Mouse (Mus musculus): ENCODE results near the gene Gm20696. TPM values are rescaled to one million over a fixed set of nuclear protein-coding genes. Genes with fewer than 3 reads are reported as not detected.
A peak's percentile ranks its signal among the peaks of the same experiment; 100 is the strongest.

Gm20696 gene
- polyA plus RNA-seq, 1 experiment from 2014 or later: 0.99 TPM

GRCm38 (mm10) chr6:99623641-99624040 is 43.0 kb downstream of the Gm20696 start:
- peak; percentile 63 for DNase-seq (ENCODE audit: low spot score)
- peak; percentile 48; the same call in 1 of the 2 replicates for ATAC-seq
- Histone ChIP-seq H3K27ac (ENCODE audit: low read depth, low read length) (no peak overlapping the region), H3K4me3 (ENCODE audit: low read depth, low read length) (no peak overlapping the region), H3K27me3 (replicated peaks; ENCODE audit: control insufficient read depth, insufficient read depth, low read length) (no peaks in the 10 kb centered on the region), H3K4me1 (ENCODE audit: control insufficient read depth, insufficient read depth, low read length) (peaks cover 18% of the 10 kb centered on the region), H3K36me3 (ENCODE audit: control insufficient read depth, insufficient read depth, low read length) (0 out of 2 replicates have a peak, but pooled peaks cover under 1% of the 10 kb centered on the region), H3K9me3 (replicated peaks; ENCODE audit: control insufficient read depth, low read length) (no peaks in the 10 kb centered on the region), H3K9ac (ENCODE audit: low read length) (no peak overlapping the region), H3K4me2 (ENCODE audit: low read length) (no peak overlapping the region)
- WGBS: 18% methylated on average over 6 of the region's 6 CpGs

GRCm38 (mm10) chr6:99621167-99621566 is 45.4 kb downstream of the Gm20696 start:
- Histone ChIP-seq H3K27ac (ENCODE audit: low read depth, low read length) (no peak overlapping the region), H3K4me2 (ENCODE audit: low read length) (no peak overlapping the region), H3K4me3 (ENCODE audit: low read depth, low read length) (no peak overlapping the region), H3K4me1 (ENCODE audit: control insufficient read depth, insufficient read depth, low read length) (peaks cover 11% of the 10 kb centered on the region), H3K9ac (ENCODE audit: low read length) (no peak overlapping the region), H3K9me3 (replicated peaks; ENCODE audit: control insufficient read depth, low read length) (no peaks in the 10 kb centered on the region), H3K27me3 (replicated peaks; ENCODE audit: control insufficient read depth, insufficient read depth, low read length) (no peaks in the 10 kb centered on the region), H3K36me3 (ENCODE audit: control insufficient read depth, insufficient read depth, low read length) (no peaks in the 10 kb centered on the region)
- WGBS: 82% methylated on average over 4 of the region's 4 CpGs
- ATAC-seq (no peak), DNase-seq (ENCODE audit: low spot score) (no peak)

- H3K9me3 ChIP-seq (replicated peaks; ENCODE audit: control insufficient read depth, low read length): no peaks in the 10 kb centered on the region
- no peak overlapping the region for H3K27ac ChIP-seq (ENCODE audit: low read depth, low read length)
- no peak overlapping the region for H3K4me3 ChIP-seq (ENCODE audit: low read depth, low read length)
- no peak overlapping the region for H3K4me2 ChIP-seq (ENCODE audit: low read length)
- no peaks in the 10 kb centered on the region for H3K36me3 ChIP-seq (ENCODE audit: control insufficient read depth, insufficient read depth, low read length)
- no peak overlapping the region for H3K9ac ChIP-seq (ENCODE audit: low read length)
- 73% methylated on average over 7 of the region's 7 CpGs for WGBS
- H3K4me1 ChIP-seq (ENCODE audit: control insufficient read depth, insufficient read depth, low read length): peaks cover 7% of the 10 kb centered on the region
- no peaks in the 10 kb centered on the region for H3K27me3 ChIP-seq (replicated peaks; ENCODE audit: control insufficient read depth, insufficient read depth, low read length)
- no peak for DNase-seq (ENCODE audit: low spot score)
- ATAC-seq: no peak
These were observed 46.1 kb downstream of the Gm20696 start for GRCm38 (mm10) chr6:99620471-99620870.

GRCm38 (mm10) chr6:99619964-99620363 is 46.6 kb downstream of the Gm20696 start:
- Histone ChIP-seq H3K36me3 (ENCODE audit: control insufficient read depth, insufficient read depth, low read length) (no peaks in the 10 kb centered on the region), H3K27ac (ENCODE audit: low read depth, low read length) (no peak overlapping the region), H3K9me3 (replicated peaks; ENCODE audit: control insufficient read depth, low read length) (no peaks in the 10 kb centered on the region), H3K4me1 (ENCODE audit: control insufficient read depth, insufficient read depth, low read length) (peaks cover 10% of the 10 kb centered on the region), H3K27me3 (replicated peaks; ENCODE audit: control insufficient read depth, insufficient read depth, low read length) (no peaks in the 10 kb centered on the region), H3K4me2 (ENCODE audit: low read length) (no peak overlapping the region), H3K9ac (ENCODE audit: low read length) (no peak overlapping the region), H3K4me3 (ENCODE audit: low read depth, low read length) (no peak overlapping the region)
- ATAC-seq (no peak), DNase-seq (ENCODE audit: low spot score) (no peak)
- 78% methylated on average over 8 of the region's 8 CpGs for WGBS

- ATAC-seq: no peak
- H3K36me3 ChIP-seq (ENCODE audit: control insufficient read depth, insufficient read depth, low read length): no peaks in the 10 kb centered on the region
- no peak overlapping the region for H3K9ac ChIP-seq (ENCODE audit: low read length)
- no peak overlapping the region for H3K4me3 ChIP-seq (ENCODE audit: low read depth, low read length)
- H3K27ac ChIP-seq (ENCODE audit: low read depth, low read length): no peak overlapping the region
- no peak for DNase-seq (ENCODE audit: low spot score)
- H3K9me3 ChIP-seq (replicated peaks; ENCODE audit: control insufficient read depth, low read length): no peaks in the 10 kb centered on the region
- 90% methylated on average over 8 of the region's 8 CpGs for WGBS
- H3K27me3 ChIP-seq (replicated peaks; ENCODE audit: control insufficient read depth, insufficient read depth, low read length): no peaks in the 10 kb centered on the region
- H3K4me2 ChIP-seq (ENCODE audit: low read length): no peak overlapping the region
- peaks cover 10% of the 10 kb centered on the region for H3K4me1 ChIP-seq (ENCODE audit: control insufficient read depth, insufficient read depth, low read length)
These were observed 47.1 kb downstream of the Gm20696 start for GRCm38 (mm10) chr6:99619466-99619865.

- H3K36me3 ChIP-seq (ENCODE audit: control insufficient read depth, insufficient read depth, low read length): no peaks in the 10 kb centered on the region
- no peak overlapping the region for H3K4me3 ChIP-seq (ENCODE audit: low read depth, low read length)
- ATAC-seq: no peak
- H3K27me3 ChIP-seq (replicated peaks; ENCODE audit: control insufficient read depth, insufficient read depth, low read length): no peaks in the 10 kb centered on the region
- 73% methylated on average over 7 of the region's 7 CpGs for WGBS
- H3K4me1 ChIP-seq (ENCODE audit: control insufficient read depth, insufficient read depth, low read length): peaks cover 7% of the 10 kb centered on the region
- H3K27ac ChIP-seq (ENCODE audit: low read depth, low read length): no peak overlapping the region
- H3K4me2 ChIP-seq (ENCODE audit: low read length): no peak overlapping the region
- no peaks in the 10 kb centered on the region for H3K9me3 ChIP-seq (replicated peaks; ENCODE audit: control insufficient read depth, low read length)
- DNase-seq (ENCODE audit: low spot score): no peak
- no peak overlapping the region for H3K9ac ChIP-seq (ENCODE audit: low read length)
These were observed 48.7 kb downstream of the Gm20696 start for GRCm38 (mm10) chr6:99617867-99618266.

GRCm38 (mm10) chr6:99617415-99617814 is 49.2 kb downstream of the Gm20696 start:
- no peak overlapping the region for H3K4me2 ChIP-seq (ENCODE audit: low read length)

GRCm38 (mm10) chr6:99615272-99615751 is 51.3 kb downstream of the Gm20696 start:
- DNase-seq (ENCODE audit: low spot score) (no peak), ATAC-seq (0 out of 2 replicates have a peak, but pooled peaks have one; percentile 7)
- H3K9ac ChIP-seq (ENCODE audit: low read length): no peak overlapping the region
- H3K27ac ChIP-seq (ENCODE audit: low read depth, low read length): no peak overlapping the region
- peaks cover 7% of the 10 kb centered on the region for H3K4me1 ChIP-seq (ENCODE audit: control insufficient read depth, insufficient read depth, low read length)
- no peaks in the 10 kb centered on the region for H3K27me3 ChIP-seq (replicated peaks; ENCODE audit: control insufficient read depth, insufficient read depth, low read length)
- no peaks in the 10 kb centered on the region for H3K36me3 ChIP-seq (ENCODE audit: control insufficient read depth, insufficient read depth, low read length)
- H3K4me2 ChIP-seq (ENCODE audit: low read length): no peak overlapping the region
- H3K9me3 ChIP-seq (replicated peaks; ENCODE audit: control insufficient read depth, low read length): no peaks in the 10 kb centered on the region
- H3K4me3 ChIP-seq (ENCODE audit: low read depth, low read length): no peak overlapping the region
- WGBS: 16% methylated on average over 10 of the region's 10 CpGs

More at GRCm38 (mm10) chr6:99617415-99617814, 49.2 kb downstream of the Gm20696 start:
- H3K9ac ChIP-seq (ENCODE audit: low read length): no peak overlapping the region
- ATAC-seq (no peak), DNase-seq (ENCODE audit: low spot score) (no peak)
- no peaks in the 10 kb centered on the region for H3K27me3 ChIP-seq (replicated peaks; ENCODE audit: control insufficient read depth, insufficient read depth, low read length)
- H3K4me1 ChIP-seq (ENCODE audit: control insufficient read depth, insufficient read depth, low read length): peaks cover 7% of the 10 kb centered on the region
- H3K9me3 ChIP-seq (replicated peaks; ENCODE audit: control insufficient read depth, low read length): no peaks in the 10 kb centered on the region
- WGBS: 84% methylated on average over 1 of the region's 1 CpGs
- no peaks in the 10 kb centered on the region for H3K36me3 ChIP-seq (ENCODE audit: control insufficient read depth, insufficient read depth, low read length)
- H3K27ac ChIP-seq (ENCODE audit: low read depth, low read length): no peak overlapping the region
- H3K4me3 ChIP-seq (ENCODE audit: low read depth, low read length): no peak overlapping the region

- H3K27me3 ChIP-seq (replicated peaks; ENCODE audit: control insufficient read depth, insufficient read depth, low read length): no peaks in the 10 kb centered on the region
- peaks cover 7% of the 10 kb centered on the region for H3K4me1 ChIP-seq (ENCODE audit: control insufficient read depth, insufficient read depth, low read length)
- no peak overlapping the region for H3K9ac ChIP-seq (ENCODE audit: low read length)
- DNase-seq (ENCODE audit: low spot score) (no peak), ATAC-seq (no peak)
- WGBS: 73% methylated on average over 17 of the region's 17 CpGs
- H3K36me3 ChIP-seq (ENCODE audit: control insufficient read depth, insufficient read depth, low read length): no peaks in the 10 kb centered on the region
- no peak overlapping the region for H3K4me3 ChIP-seq (ENCODE audit: low read depth, low read length)
- no peak overlapping the region for H3K27ac ChIP-seq (ENCODE audit: low read depth, low read length)
- no peak overlapping the region for H3K4me2 ChIP-seq (ENCODE audit: low read length)
- H3K9me3 ChIP-seq (replicated peaks; ENCODE audit: control insufficient read depth, low read length): no peaks in the 10 kb centered on the region
These were observed 51.9 kb downstream of the Gm20696 start for GRCm38 (mm10) chr6:99614566-99615271.
